Mouse (Mus musculus): ENCODE data around the gene Cldn7. TPM values are rescaled to one million over a fixed set of nuclear protein-coding genes. Genes with fewer than 3 reads are reported as not detected.

Gene Cldn7
- polyA plus RNA-seq, 1 experiment from 2014 or later = 0.40 TPM

- Histone ChIP-seq H3K27me3 (ENCODE audit: control insufficient read depth, insufficient read depth, low read depth, low read length) (peaks cover 50% of the 10 kb centered on the region), H3K4me2 (ENCODE audit: low read length) (no peak overlapping the region), H3K4me1 (ENCODE audit: control insufficient read depth, insufficient read depth, low read length) (peaks cover 6% of the 10 kb centered on the region; the same call in 1 of the 2 replicates), H3K9ac (ENCODE audit: low read depth, low read length) (no peak overlapping the region), H3K27ac (ENCODE audit: low read length) (no peak overlapping the region), H3K36me3 (ENCODE audit: control insufficient read depth, insufficient read depth, low read length) (no peaks in the 10 kb centered on the region), H3K4me3 (ENCODE audit: low read depth, low read length) (no peak overlapping the region), H3K9me3 (replicated peaks; ENCODE audit: control insufficient read depth, low read length, poor library complexity, severe bottlenecking) (no peaks in the 10 kb centered on the region)
- WGBS = 44% methylated on average over 5 of the region's 5 CpGs
- ATAC-seq = no peak
These were observed 2.7 kb upstream of the Cldn7 start for GRCm38 (mm10) chr11:69961841-69962240.

- no peaks in the 10 kb centered on the region for H3K9me3 ChIP-seq (replicated peaks; ENCODE audit: control insufficient read depth, low read length, poor library complexity, severe bottlenecking)
- H3K36me3 ChIP-seq (ENCODE audit: control insufficient read depth, insufficient read depth, low read length) = peaks cover 13% of the 10 kb centered on the region
These were observed 859 bp downstream of the Cldn7 start for GRCm38 (mm10) chr11:69965271-69966005.

DNA sequence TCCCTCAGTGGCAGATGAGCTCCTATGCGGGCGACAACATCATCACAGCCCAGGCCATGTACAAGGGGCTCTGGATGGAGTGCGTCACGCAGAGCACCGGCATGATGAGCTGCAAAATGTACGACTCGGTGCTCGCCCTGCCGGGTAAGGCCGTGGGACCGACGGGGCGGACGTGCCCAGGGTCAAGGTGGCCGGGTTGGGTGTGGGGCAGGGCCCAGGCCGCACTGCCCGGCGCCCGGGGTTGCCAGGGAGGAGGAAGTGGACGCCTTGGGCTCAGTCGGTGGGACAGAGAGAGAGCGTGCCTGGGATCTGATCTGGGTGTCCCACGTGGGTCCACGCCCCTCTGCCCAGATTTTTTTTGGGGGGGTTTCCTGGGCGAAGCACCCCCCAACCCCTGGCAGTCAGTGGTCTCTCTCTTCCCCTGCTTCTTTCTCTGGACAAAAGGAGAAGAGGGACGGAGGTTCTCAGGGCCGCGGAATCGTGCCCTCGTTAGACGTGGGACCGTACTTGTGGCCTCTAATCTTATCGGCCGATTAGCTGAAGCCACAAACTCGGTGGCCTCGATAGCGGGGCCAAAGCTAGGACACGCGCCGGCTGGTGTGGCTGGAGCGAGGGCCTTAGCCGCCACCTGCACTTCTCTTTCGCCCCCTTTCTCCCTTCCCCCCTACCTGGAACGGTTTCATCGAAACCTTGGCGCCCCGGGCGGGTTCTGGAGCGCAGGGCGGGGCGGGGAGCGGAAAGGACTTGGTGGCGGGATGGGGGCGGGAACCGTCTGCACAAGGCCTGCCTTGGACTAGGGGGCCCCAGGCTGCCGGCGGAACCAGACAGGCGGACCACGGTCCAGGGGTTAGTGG is 1.7 kb downstream of the Cldn7 start:
- WGBS = 2% methylated on average over 56 of the region's 59 CpGs
- Histone ChIP-seq H3K27me3 (ENCODE audit: control insufficient read depth, insufficient read depth, low read depth, low read length) (peaks cover 57% of the 10 kb centered on the region), H3K36me3 (ENCODE audit: control insufficient read depth, insufficient read depth, low read length) (peaks cover 13% of the 10 kb centered on the region), H3K9me3 (replicated peaks; ENCODE audit: control insufficient read depth, low read length, poor library complexity, severe bottlenecking) (no peaks in the 10 kb centered on the region), H3K4me3 (ENCODE audit: low read depth, low read length) (peak overlapping the region; percentile 23), H3K27ac (ENCODE audit: low read length) (no peak overlapping the region), H3K4me1 (ENCODE audit: control insufficient read depth, insufficient read depth, low read length) (peaks cover 6% of the 10 kb centered on the region; the same call in 1 of the 2 replicates), H3K9ac (ENCODE audit: low read depth, low read length) (peak overlapping the region; percentile 36), H3K4me2 (ENCODE audit: low read length) (peak overlapping the region; percentile 43)
- peak; percentile 32; the same call in 1 of the 2 replicates for ATAC-seq

More at GRCm38 (mm10) chr11:69965271-69966005, 859 bp downstream of the Cldn7 start:
- Histone ChIP-seq H3K27me3 (ENCODE audit: control insufficient read depth, insufficient read depth, low read depth, low read length) (peaks cover 60% of the 10 kb centered on the region), H3K4me3 (ENCODE audit: low read depth, low read length) (no peak overlapping the region), H3K4me2 (ENCODE audit: low read length) (peak overlapping the region; percentile 15; the same call in 1 of the 2 replicates), H3K4me1 (ENCODE audit: control insufficient read depth, insufficient read depth, low read length) (peaks cover 6% of the 10 kb centered on the region; the same call in 1 of the 2 replicates), H3K9ac (ENCODE audit: low read depth, low read length) (peak overlapping the region; percentile 28; the same call in 1 of the 2 replicates), H3K27ac (ENCODE audit: low read length) (no peak overlapping the region)
- WGBS = 2% methylated on average over 48 of the region's 49 CpGs
- no peak for ATAC-seq

- peak overlapping the region; percentile 43 for H3K4me2 ChIP-seq (ENCODE audit: low read length)
- peaks cover 14% of the 10 kb centered on the region for H3K36me3 ChIP-seq (ENCODE audit: control insufficient read depth, insufficient read depth, low read length)
- WGBS = 40% methylated on average over 17 of the region's 17 CpGs
- H3K4me3 ChIP-seq (ENCODE audit: low read depth, low read length) = peak overlapping the region; percentile 23; the same call in 1 of the 2 replicates
- peaks cover 51% of the 10 kb centered on the region for H3K27me3 ChIP-seq (ENCODE audit: control insufficient read depth, insufficient read depth, low read depth, low read length)
- H3K27ac ChIP-seq (ENCODE audit: low read length) = no peak overlapping the region
- ATAC-seq = no peak
- no peaks in the 10 kb centered on the region for H3K9me3 ChIP-seq (replicated peaks; ENCODE audit: control insufficient read depth, low read length, poor library complexity, severe bottlenecking)
- H3K4me1 ChIP-seq (ENCODE audit: control insufficient read depth, insufficient read depth, low read length) = peaks cover 6% of the 10 kb centered on the region; the same call in 1 of the 2 replicates
- H3K9ac ChIP-seq (ENCODE audit: low read depth, low read length) = peak overlapping the region; percentile 36
These were observed 2.4 kb downstream of the Cldn7 start for GRCm38 (mm10) chr11:69966860-69967517.

GRCm38 (mm10) chr11:69968793-69969192 is 4.2 kb downstream of the Cldn7 start:
- Histone ChIP-seq H3K9ac (ENCODE audit: low read depth, low read length) (no peak overlapping the region), H3K4me2 (ENCODE audit: low read length) (no peak overlapping the region), H3K27ac (ENCODE audit: low read length) (no peak overlapping the region), H3K4me3 (ENCODE audit: low read depth, low read length) (no peak overlapping the region), H3K36me3 (ENCODE audit: control insufficient read depth, insufficient read depth, low read length) (peaks cover 20% of the 10 kb centered on the region), H3K9me3 (replicated peaks; ENCODE audit: control insufficient read depth, low read length, poor library complexity, severe bottlenecking) (no peaks in the 10 kb centered on the region), H3K27me3 (ENCODE audit: control insufficient read depth, insufficient read depth, low read depth, low read length) (peaks cover 38% of the 10 kb centered on the region), H3K4me1 (ENCODE audit: control insufficient read depth, insufficient read depth, low read length) (peaks cover 6% of the 10 kb centered on the region; the same call in 1 of the 2 replicates)
- no peak for ATAC-seq
- 92% methylated on average over 4 of the region's 4 CpGs for WGBS

DNA sequence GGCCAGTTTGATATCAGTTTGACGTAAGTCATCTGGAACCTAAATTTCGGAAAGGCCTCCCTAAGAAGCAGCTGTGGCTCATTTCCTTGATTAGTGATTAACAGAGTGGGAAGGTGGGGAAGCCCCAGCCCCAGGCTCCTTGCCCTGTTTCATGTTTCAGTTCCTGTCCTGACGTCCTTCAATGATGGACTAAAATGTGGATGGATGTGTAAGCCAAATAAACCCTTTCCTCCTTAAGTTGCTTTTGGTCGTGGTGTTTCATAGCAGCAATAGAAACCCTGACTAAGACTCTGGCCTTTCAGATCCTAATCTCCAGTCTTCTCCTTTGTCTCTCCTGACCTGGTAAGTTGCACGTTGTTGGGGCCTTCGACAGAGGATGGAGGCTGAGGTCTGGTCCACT is 5.6 kb downstream of the Cldn7 start:
- H3K9ac ChIP-seq (ENCODE audit: low read depth, low read length) = no peak overlapping the region
- 94% methylated on average over 6 of the region's 6 CpGs for WGBS
- no peak for ATAC-seq
- peaks cover 26% of the 10 kb centered on the region for H3K27me3 ChIP-seq (ENCODE audit: control insufficient read depth, insufficient read depth, low read depth, low read length)
- peaks cover 26% of the 10 kb centered on the region for H3K36me3 ChIP-seq (ENCODE audit: control insufficient read depth, insufficient read depth, low read length)
- no peak overlapping the region for H3K27ac ChIP-seq (ENCODE audit: low read length)
- no peak overlapping the region for H3K4me2 ChIP-seq (ENCODE audit: low read length)
- H3K4me3 ChIP-seq (ENCODE audit: low read depth, low read length) = no peak overlapping the region
- H3K4me1 ChIP-seq (ENCODE audit: control insufficient read depth, insufficient read depth, low read length) = peaks cover 6% of the 10 kb centered on the region; the same call in 1 of the 2 replicates
- H3K9me3 ChIP-seq (replicated peaks; ENCODE audit: control insufficient read depth, low read length, poor library complexity, severe bottlenecking) = no peaks in the 10 kb centered on the region

DNA sequence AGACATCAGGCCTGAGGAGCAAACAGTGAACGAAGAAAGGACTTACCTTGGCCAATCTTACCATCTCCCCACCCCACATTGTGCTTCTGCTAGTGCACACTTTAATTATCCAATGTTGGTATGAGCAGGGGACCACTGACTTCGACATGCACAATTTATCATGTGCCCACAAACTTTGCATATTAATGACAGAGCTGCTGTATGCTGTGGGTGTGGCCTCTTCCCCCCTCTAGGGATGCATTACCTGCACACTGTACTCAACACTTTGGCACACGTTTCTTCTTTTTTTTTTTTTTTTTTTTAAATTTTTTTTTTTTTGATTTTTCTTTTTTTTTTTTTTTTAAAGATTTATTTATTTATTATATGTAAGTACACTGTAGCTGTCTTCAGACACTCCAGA is 6.2 kb downstream of the Cldn7 start:
- Histone ChIP-seq H3K4me1 (ENCODE audit: control insufficient read depth, insufficient read depth, low read length) (peaks cover 3% of the 10 kb centered on the region; the same call in 1 of the 2 replicates), H3K9ac (ENCODE audit: low read depth, low read length) (no peak overlapping the region), H3K4me2 (ENCODE audit: low read length) (no peak overlapping the region), H3K27ac (ENCODE audit: low read length) (no peak overlapping the region), H3K36me3 (ENCODE audit: control insufficient read depth, insufficient read depth, low read length) (peaks cover 27% of the 10 kb centered on the region), H3K9me3 (replicated peaks; ENCODE audit: control insufficient read depth, low read length, poor library complexity, severe bottlenecking) (no peaks in the 10 kb centered on the region), H3K4me3 (ENCODE audit: low read depth, low read length) (no peak overlapping the region), H3K27me3 (ENCODE audit: control insufficient read depth, insufficient read depth, low read depth, low read length) (peaks cover 23% of the 10 kb centered on the region)
- ATAC-seq = no peak
- 95% methylated on average over 3 of the region's 3 CpGs for WGBS

DNA sequence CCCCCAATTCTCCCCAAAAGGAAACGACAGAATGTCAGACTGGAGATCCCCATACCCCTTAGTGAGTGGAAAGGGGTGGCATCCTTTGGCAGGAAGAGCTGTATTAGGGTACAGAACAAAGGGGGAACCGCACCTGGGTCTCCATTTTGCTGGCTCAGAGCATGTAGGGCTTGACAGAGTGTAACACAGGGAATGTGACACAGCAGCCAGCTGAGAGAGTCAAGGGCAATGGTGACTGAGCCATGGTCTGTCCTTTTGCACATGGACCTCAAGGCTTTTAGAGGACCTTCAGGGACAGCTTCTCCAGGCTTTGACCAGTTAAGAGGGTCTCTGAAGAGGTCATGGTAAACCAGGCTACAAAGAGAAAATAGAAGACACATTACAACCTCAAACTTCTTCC is 10.3 kb downstream of the Cldn7 start:
- 95% methylated on average over 2 of the region's 2 CpGs for WGBS
- H3K4me2 ChIP-seq (ENCODE audit: low read length) = no peak overlapping the region
- H3K27ac ChIP-seq (ENCODE audit: low read length) = no peak overlapping the region
- H3K36me3 ChIP-seq (ENCODE audit: control insufficient read depth, insufficient read depth, low read length) = peaks cover 20% of the 10 kb centered on the region
- no peaks in the 10 kb centered on the region for H3K27me3 ChIP-seq (ENCODE audit: control insufficient read depth, insufficient read depth, low read depth, low read length)
- no peak for ATAC-seq
- no peak overlapping the region for H3K9ac ChIP-seq (ENCODE audit: low read depth, low read length)
- peaks cover 10% of the 10 kb centered on the region for H3K4me1 ChIP-seq (ENCODE audit: control insufficient read depth, insufficient read depth, low read length)
- H3K9me3 ChIP-seq (replicated peaks; ENCODE audit: control insufficient read depth, low read length, poor library complexity, severe bottlenecking) = no peaks in the 10 kb centered on the region
- no peak overlapping the region for H3K4me3 ChIP-seq (ENCODE audit: low read depth, low read length)

Data from midbrain, embryonic 16.5 days (tissue).